Mouse (Mus musculus): ENCODE data around the gene Eef1a1. TPM values are rescaled to one million over a fixed set of nuclear protein-coding genes. Genes with fewer than 3 reads are reported as not detected.

Gene Eef1a1
- polyA plus RNA-seq (2011; ENCODE audit: insufficient read depth, insufficient read length, low replicate concordance, missing spikeins) = 2,479 and 3,710 TPM in 2 replicates

DNA sequence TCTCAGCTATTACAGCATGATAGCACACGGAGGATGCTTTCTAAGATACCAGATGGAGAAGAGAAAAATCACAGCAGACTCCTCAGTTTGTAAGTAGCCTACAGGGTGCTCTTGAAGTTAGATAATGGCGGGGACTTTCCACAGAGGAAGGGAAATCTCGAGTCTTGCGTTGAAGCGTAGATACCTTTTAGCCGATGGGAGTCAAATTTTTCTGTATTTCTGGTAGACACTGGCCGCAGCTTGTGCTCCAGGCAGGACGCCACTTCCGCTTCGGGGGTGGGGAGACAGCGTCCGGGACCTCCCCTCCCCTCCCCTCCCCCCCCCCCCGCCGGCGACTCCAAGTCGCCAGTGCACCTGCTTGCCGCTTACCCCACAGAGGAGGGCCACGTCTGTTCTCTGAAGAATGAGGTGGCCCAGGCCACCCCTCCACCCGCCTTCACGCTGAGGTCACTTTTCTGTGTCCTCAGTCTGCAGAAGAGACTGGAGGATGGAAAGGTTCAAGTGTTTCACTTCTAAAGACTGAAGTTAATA, at the start of gene Eef1a1:
TSS of gene Eef1a1 (minus strand) at position 262 of the 531 bp plus-strand sequence.
- TF ChIP-seq CTCF (IDR thresholded peaks at IDR 0.05; ENCODE audit: control insufficient read depth, insufficient read depth, low read length) = no peak
- no peak for TF ChIP-seq POLR2A (IDR thresholded peaks at IDR 0.05; ENCODE audit: borderline replicate concordance, control insufficient read depth, low read depth, low read length)
- Histone ChIP-seq H3K4me3 (replicated peaks; ENCODE audit: control insufficient read depth, low read depth, low read length) (peak within 1 kb of the TSS; percentile 55), H3K27ac (ENCODE audit: control insufficient read depth, insufficient read depth, low read depth, low read length, poor library complexity) (no peak within 1 kb of the TSS), H3K4me1 (ENCODE audit: control insufficient read depth, insufficient read depth, low read length) (no peaks in the 10 kb centered on the region)
- WGBS = under 1% methylated on average over 19 of the region's 20 CpGs

DNA sequence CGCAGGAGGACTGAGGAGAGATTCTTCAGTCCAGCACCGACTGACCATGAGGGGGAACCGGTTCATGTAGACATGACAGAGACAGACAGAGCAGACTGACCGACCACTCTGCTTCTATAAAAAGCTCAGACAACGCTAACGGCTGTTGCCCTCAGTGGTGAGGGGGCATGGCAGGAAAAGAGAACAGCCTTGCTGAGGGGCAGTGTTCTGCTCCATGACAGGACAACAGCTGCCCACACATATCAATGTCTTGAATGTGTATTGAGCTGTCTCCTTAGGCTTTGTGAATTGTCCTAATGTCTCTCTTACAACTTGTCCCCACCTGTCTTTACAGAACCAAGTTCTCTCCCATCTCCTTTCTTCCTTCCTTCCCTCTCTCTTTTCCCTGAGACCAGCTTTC, 49.5 kb upstream of the Eef1a1 start:
- 57% methylated on average over 6 of the region's 6 CpGs for WGBS
- H3K27ac ChIP-seq (ENCODE audit: control insufficient read depth, insufficient read depth, low read depth, low read length, poor library complexity) = no peak overlapping the region
- TF ChIP-seq POLR2A (IDR thresholded peaks at IDR 0.05; ENCODE audit: borderline replicate concordance, control insufficient read depth, low read depth, low read length) (no peak), CTCF (IDR thresholded peaks at IDR 0.05; ENCODE audit: control insufficient read depth, insufficient read depth, low read length) (no peak)

DNA sequence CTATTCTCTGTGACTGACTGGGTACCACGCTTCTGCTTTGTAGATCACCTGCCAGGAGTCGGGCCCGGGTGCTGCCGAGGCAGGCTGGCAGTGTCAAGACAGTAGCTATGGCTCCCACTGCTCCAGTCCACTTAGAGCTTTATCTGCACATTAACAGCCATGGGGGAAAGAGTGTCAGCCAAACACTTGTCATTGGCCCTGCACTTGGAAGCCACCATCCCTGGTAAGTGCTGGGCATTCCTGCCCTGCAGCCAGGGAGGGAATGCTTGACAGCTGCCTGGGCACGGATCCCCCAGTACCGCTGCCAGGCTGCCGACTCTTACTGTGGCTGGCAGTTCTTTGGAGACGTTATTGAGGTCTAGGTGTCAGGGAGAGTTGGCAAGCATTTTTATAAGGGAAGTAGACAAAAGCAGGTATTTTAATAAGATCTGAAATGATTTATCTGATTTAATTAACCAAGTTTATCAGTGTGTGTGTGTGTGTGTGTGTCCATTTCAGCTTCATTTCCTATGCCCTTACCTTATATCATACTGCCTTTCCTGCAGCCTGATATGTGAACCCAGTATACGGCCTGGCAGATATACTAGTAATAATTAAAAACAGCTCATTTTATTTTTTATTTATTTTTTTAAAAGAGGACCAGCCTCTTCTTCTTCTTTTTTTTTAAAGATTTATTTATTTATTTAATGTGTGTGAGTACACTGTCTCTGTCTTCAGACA, 48.4 kb upstream of the Eef1a1 start:
- TF ChIP-seq CTCF (IDR thresholded peaks at IDR 0.05; ENCODE audit: control insufficient read depth, insufficient read depth, low read length) (no peak), POLR2A (IDR thresholded peaks at IDR 0.05; ENCODE audit: borderline replicate concordance, control insufficient read depth, low read depth, low read length) (no peak)
- WGBS = 87% methylated on average over 9 of the region's 9 CpGs
- Histone ChIP-seq H3K4me1 (ENCODE audit: control insufficient read depth, insufficient read depth, low read length) (peaks cover 1% of the 10 kb centered on the region), H3K4me3 (replicated peaks; ENCODE audit: control insufficient read depth, low read depth, low read length) (no peak overlapping the region), H3K27ac (ENCODE audit: control insufficient read depth, insufficient read depth, low read depth, low read length, poor library complexity) (no peak overlapping the region)

More for the DNA sequence above, 49.5 kb upstream of the Eef1a1 start:
- Histone ChIP-seq H3K4me3 (replicated peaks; ENCODE audit: control insufficient read depth, low read depth, low read length) (no peak overlapping the region), H3K4me1 (ENCODE audit: control insufficient read depth, insufficient read depth, low read length) (no peaks in the 10 kb centered on the region; the same call in 1 of the 2 replicates)

DNA sequence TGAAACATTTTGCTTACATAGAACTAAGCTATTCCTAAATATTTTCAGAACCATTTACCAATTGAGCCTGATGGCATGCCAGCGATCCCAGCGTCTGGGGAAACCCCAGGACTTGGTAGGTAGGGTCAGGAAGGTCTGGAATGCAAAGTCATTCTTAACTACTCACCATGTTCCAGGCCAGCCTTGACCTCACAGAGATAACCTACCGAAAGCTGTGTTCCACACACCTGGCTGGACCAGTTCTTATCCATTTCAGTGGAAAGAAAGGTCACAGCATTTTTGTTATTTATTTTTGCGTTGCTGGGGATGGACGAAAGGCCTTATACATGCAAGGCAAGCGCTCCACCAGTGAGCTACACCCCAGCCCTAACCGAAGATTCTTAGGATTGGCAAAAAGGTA, 45.7 kb upstream of the Eef1a1 start:
- TF ChIP-seq CTCF (IDR thresholded peaks at IDR 0.05; ENCODE audit: control insufficient read depth, insufficient read depth, low read length) (no peak), POLR2A (IDR thresholded peaks at IDR 0.05; ENCODE audit: borderline replicate concordance, control insufficient read depth, low read depth, low read length) (no peak)
- Histone ChIP-seq H3K27ac (ENCODE audit: control insufficient read depth, insufficient read depth, low read depth, low read length, poor library complexity) (no peak overlapping the region), H3K4me3 (replicated peaks; ENCODE audit: control insufficient read depth, low read depth, low read length) (no peak overlapping the region), H3K4me1 (ENCODE audit: control insufficient read depth, insufficient read depth, low read length) (peaks cover 1% of the 10 kb centered on the region)
- 88% methylated on average over 7 of the region's 7 CpGs for WGBS

DNA sequence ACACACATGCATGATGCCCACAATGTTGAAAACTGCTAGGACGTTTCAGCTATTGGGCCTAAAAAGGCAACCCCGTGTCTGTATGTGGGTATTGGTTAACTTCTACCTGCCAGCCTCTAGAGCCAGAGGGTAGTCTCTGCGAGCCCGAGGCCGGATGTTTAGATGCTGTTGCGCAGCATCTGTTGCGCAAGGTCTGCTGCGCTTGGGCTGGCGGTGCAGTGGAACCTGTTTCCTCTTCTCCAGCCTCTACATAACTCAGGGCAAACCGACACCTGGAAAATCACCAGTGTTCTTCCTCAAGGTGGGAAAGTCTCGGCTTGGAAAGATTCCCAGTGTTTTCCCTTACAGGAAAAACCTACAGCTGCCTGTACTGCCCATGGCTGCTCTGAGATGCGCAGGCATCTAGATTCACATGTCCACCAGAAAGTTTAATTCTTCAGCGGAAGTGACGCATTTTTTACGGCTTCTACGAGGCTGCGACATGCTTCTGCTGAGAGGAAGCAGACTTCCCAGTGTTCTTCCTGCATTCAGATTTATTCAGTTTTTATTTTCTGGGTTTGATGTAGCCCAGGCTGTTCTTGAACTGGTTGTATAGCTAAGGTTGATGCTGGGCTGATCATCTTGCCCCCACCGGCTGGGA, 44.5 kb upstream of the Eef1a1 start:
- WGBS = 21% methylated on average over 18 of the region's 18 CpGs
- TF ChIP-seq POLR2A (IDR thresholded peaks at IDR 0.05; ENCODE audit: borderline replicate concordance, control insufficient read depth, low read depth, low read length) (peak; percentile 15; the same call in 1 of the 2 replicates), CTCF (IDR thresholded peaks at IDR 0.05; ENCODE audit: control insufficient read depth, insufficient read depth, low read length) (no peak)
- Histone ChIP-seq H3K4me1 (ENCODE audit: control insufficient read depth, insufficient read depth, low read length) (peaks cover 1% of the 10 kb centered on the region), H3K4me3 (replicated peaks; ENCODE audit: control insufficient read depth, low read depth, low read length) (peak overlapping the region; percentile 15), H3K27ac (ENCODE audit: control insufficient read depth, insufficient read depth, low read depth, low read length, poor library complexity) (peak overlapping the region; percentile 87)

DNA sequence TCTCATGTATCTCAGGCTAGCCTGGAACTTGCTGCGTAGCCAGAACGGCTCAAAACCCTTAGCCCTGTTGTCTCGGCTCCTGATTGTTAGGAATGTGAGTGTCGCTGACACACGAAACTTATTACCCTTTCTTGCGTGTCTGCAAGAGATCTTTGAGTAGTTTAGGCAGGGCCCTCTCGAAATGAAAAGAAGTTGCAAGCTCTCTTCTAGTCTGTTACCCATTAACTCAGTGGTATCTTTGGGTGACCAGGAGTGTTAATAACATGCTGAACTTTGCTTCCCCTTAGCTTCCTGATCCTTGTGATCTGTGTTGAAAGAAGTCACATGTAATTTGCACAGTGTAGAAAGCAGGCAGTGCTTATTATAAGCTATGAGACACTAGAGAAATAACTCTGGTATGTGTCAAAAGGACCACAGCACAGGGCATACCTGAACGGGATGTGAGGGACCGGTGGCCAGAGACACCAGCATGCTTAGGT, 43.4 kb upstream of the Eef1a1 start:
- TF ChIP-seq CTCF (IDR thresholded peaks at IDR 0.05; ENCODE audit: control insufficient read depth, insufficient read depth, low read length) (no peak), POLR2A (IDR thresholded peaks at IDR 0.05; ENCODE audit: borderline replicate concordance, control insufficient read depth, low read depth, low read length) (no peak)
- 49% methylated on average over 9 of the region's 9 CpGs for WGBS
- Histone ChIP-seq H3K4me3 (replicated peaks; ENCODE audit: control insufficient read depth, low read depth, low read length) (no peak overlapping the region), H3K27ac (ENCODE audit: control insufficient read depth, insufficient read depth, low read depth, low read length, poor library complexity) (peak overlapping the region; percentile 94), H3K4me1 (ENCODE audit: control insufficient read depth, insufficient read depth, low read length) (peaks cover 1% of the 10 kb centered on the region)

DNA sequence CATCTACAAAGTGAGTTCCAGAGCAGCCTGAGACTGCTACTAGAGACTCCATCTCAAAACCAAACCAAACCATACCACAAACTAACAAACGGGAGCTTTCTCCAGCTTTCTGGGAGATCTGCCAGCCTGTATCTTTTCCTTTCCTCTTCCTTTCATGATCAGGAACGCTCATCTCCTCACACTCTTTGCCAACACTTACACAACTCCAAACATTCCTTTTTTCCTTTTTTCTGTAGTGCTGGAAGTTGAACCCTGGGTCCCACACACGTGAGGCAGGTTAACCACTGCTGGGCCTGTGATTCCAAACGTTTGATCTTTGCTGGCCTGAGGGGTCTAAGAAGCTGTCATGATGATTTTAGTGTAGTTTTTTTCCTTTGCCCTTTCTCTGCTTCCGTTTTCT, 42.9 kb upstream of the Eef1a1 start:
- H3K4me1 ChIP-seq (ENCODE audit: control insufficient read depth, insufficient read depth, low read length) = peaks cover 1% of the 10 kb centered on the region
- H3K27ac ChIP-seq (ENCODE audit: control insufficient read depth, insufficient read depth, low read depth, low read length, poor library complexity) = peak overlapping the region; percentile 94
- no peak overlapping the region for H3K4me3 ChIP-seq (replicated peaks; ENCODE audit: control insufficient read depth, low read depth, low read length)
- WGBS = 23% methylated on average over 5 of the region's 5 CpGs
- TF ChIP-seq POLR2A (IDR thresholded peaks at IDR 0.05; ENCODE audit: borderline replicate concordance, control insufficient read depth, low read depth, low read length) (no peak), CTCF (IDR thresholded peaks at IDR 0.05; ENCODE audit: control insufficient read depth, insufficient read depth, low read length) (no peak)

DNA sequence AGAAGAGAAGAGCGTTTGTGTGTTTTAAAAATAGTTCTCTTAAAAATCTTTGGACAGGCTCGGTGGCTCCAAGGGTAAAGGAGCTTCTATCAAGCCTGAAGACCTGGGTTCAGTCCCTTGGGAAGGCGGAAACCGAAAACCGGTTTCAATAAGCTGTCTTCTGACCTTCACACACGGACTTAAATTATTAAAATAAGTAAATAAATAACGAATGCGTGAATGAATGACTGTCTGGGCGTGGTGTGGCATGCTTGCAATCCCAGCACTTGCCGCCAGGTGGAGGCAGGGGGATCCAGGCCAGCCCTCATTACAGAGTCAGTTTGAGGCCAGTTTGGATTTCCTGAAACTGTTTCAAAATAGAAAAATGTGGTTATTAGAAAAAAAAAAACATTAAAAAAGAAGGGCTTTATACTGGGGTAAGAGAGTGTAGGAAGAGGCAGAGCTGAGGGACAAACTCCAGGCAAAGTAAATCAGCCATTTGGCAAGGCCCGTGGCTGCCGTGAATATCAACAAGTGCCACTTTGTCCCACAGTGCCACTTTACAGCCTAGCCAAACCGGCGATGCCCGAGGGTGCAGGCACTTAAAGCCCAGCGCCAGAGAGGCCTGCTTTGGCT, 38.9 kb upstream of the Eef1a1 start:
- WGBS = under 1% methylated on average over 16 of the region's 16 CpGs
- Histone ChIP-seq H3K27ac (ENCODE audit: control insufficient read depth, insufficient read depth, low read depth, low read length, poor library complexity) (peak overlapping the region; percentile 52), H3K4me3 (replicated peaks; ENCODE audit: control insufficient read depth, low read depth, low read length) (peak overlapping the region; percentile 53), H3K4me1 (ENCODE audit: control insufficient read depth, insufficient read depth, low read length) (no peaks in the 10 kb centered on the region; the same call in 1 of the 2 replicates)
- TF ChIP-seq CTCF (IDR thresholded peaks at IDR 0.05; ENCODE audit: control insufficient read depth, insufficient read depth, low read length) (peak; percentile 95), POLR2A (IDR thresholded peaks at IDR 0.05; ENCODE audit: borderline replicate concordance, control insufficient read depth, low read depth, low read length) (no peak)

All from bone marrow, adult 2 months (tissue).